Mouse (Mus musculus): ENCODE data around the gene Stx16.

Stx16 gene

GRCm38 (mm10) chr2:174126522-174127375 lies 50.6 kb downstream of the Stx16 start:
- no peak for DNase-seq (ENCODE audit: low read depth, low spot score)

- DNase-seq (ENCODE audit: low read depth, low spot score), result no peak
Measured at GRCm38 (mm10) chr2:174127376-174127713, 51.2 kb downstream of the Stx16 start.

GRCm38 (mm10) chr2:174128926-174129325 lies 52.8 kb downstream of the Stx16 start:
- DNase-seq (ENCODE audit: low read depth, low spot score), result no peak

- no peak for DNase-seq (ENCODE audit: low read depth, low spot score)
Measured at GRCm38 (mm10) chr2:174130468-174131097, 54.5 kb downstream of the Stx16 start.

- DNase-seq (ENCODE audit: low read depth, low spot score), result no peak
Measured at GRCm38 (mm10) chr2:174132413-174132969, 56.4 kb downstream of the Stx16 start.

Data from embryo, embryonic 11.5 days (tissue).